Mouse (Mus musculus): Measurements from ENCODE around the gene Tmem265.

- no peak for TF ChIP-seq TCF12 (IDR thresholded peaks at IDR 0.05; ENCODE audit: insufficient read depth, poor library complexity, severe bottlenecking)
- no peak for TF ChIP-seq MYOD1 (IDR thresholded peaks at IDR 0.05; ENCODE audit: control insufficient read depth in 1 of 3, insufficient read length in 2 of 3, low read depth in 2 of 3)
- TF ChIP-seq POLR2A (IDR thresholded peaks at IDR 0.05; ENCODE audit: insufficient read length, low read depth), result no peak
- no peak for TF ChIP-seq SRF (IDR thresholded peaks at IDR 0.05; ENCODE audit: control insufficient read depth, insufficient read length, low read depth)
- TF ChIP-seq TCF3 (IDR thresholded peaks at IDR 0.05; ENCODE audit: insufficient read length, low read depth), result no peak
- TF ChIP-seq MAX (IDR thresholded peaks at IDR 0.05; ENCODE audit: low read depth), result no peak
- TF ChIP-seq E2F4 (IDR thresholded peaks at IDR 0.05; ENCODE audit: insufficient read depth), result no peak
- no peak for TF ChIP-seq MYOG (IDR thresholded peaks at IDR 0.05; ENCODE audit: control insufficient read depth in 1 of 3, insufficient read depth in 1 of 3, insufficient read length in 2 of 3, low read depth in 2 of 3)
- TF ChIP-seq USF1 (IDR thresholded peaks at IDR 0.05; ENCODE audit: low read depth), result no peak
- TF ChIP-seq POLR2AphosphoS2 (IDR thresholded peaks at IDR 0.05; ENCODE audit: insufficient read length, low read depth), result no peak
- TF ChIP-seq CEBPB (IDR thresholded peaks at IDR 0.05; ENCODE audit: insufficient read depth, poor library complexity, severe bottlenecking), result no peak
Observed at GRCm38 (mm10) chr7:127561340-127561858, at the start of gene Tmem265.
